Mouse (Mus musculus) mature B cell (primary cell): ENCODE results near the gene Dock1.

Experiments used
- in situ Hi-C: fragments of 300-500 bp; cut with MboI; formaldehyde crosslinking; loops from 2 replicates; pipeline ENCODE4 v1.14.3; 2019

Dock1 gene

GRCm38 (mm10) chr7:134670312-134671002 is at the start of gene Dock1:
Dock1 (plus strand) TSS chr7:134670654.
- in situ Hi-C loops: no loop called here

- in situ Hi-C loops: no loop called here
Measured at GRCm38 (mm10) chr7:134627906-134628305, 42.5 kb upstream of the Dock1 start.

- in situ Hi-C loops: no loop called here
Measured at GRCm38 (mm10) chr7:134650246-134650830, 20.1 kb upstream of the Dock1 start.

DNA sequence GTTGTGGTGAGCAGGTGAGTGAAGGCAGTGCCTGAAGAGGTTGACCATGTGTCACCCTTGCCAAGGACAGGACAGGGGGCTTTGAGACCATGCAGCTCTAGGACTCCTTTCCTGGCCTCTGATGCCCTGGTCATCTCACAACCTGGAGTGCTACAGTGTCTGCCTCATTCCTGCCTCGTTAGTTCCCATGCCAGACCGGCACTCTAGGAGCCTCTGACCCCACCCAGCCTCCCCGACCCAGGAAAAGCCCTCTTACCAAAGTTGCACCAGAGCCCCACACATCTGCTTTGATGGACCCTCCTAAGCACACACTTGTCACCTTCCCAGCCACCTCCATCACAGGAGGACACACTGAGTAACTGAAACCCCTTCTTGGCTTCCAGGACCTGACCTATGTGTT is 19.4 kb upstream of the Dock1 start:
- in situ Hi-C loops: no loop called here

- in situ Hi-C loops: no loop called here
Measured at GRCm38 (mm10) chr7:134663241-134663640, 7.2 kb upstream of the Dock1 start.

DNA sequence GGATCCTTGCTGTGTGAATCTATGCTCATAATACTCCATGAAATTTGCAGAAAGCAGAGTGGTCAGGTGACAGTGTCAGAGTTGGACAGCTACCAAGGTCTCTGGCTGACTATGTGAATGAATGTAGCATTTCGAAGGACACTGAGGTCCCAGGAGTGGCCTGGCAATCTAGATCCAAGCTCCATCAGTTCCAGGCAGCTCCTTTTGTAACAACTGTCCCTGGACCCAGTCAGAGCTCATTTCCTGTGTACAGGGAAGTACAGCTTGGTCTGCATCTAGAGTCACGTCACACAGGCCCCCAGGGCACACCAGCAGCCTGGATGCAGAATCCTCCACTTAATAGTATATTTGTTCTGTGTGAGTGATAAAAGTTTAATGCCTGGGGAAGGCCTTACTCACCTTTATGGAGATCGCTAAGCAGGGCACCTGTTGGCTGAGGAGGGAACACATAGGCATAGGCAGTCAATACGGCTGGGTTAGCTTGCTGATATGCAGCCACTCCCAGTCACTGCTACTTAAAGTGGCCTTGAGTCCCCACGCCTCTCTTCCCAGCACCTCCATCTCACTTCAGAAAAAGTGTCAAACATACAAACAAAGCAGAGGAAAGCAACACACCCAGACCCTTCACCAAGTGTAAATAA is 4.7 kb upstream of the Dock1 start:
- in situ Hi-C loops: no loop called here

DNA sequence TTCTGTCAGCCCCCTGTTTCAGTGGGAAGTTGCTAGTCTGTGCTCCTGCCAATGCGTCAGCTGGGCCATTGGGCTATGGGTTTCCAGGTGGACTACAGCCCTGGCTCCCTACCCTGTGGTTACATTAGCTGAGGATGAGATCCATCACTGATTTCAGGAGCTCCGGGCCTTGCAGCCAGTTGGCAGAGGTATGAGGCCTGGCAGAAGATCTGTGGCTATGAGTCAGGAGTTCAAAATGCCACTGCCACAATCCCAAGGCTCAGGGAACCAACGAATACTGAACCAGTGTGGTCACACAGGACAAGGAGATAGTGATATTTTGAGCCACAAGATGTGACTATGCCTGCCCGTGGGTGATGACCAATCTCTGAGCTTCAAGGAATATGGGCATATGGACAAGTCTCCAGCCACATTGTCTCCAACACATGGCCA is 3.2 kb upstream of the Dock1 start:
- in situ Hi-C loops: no loop called here

DNA sequence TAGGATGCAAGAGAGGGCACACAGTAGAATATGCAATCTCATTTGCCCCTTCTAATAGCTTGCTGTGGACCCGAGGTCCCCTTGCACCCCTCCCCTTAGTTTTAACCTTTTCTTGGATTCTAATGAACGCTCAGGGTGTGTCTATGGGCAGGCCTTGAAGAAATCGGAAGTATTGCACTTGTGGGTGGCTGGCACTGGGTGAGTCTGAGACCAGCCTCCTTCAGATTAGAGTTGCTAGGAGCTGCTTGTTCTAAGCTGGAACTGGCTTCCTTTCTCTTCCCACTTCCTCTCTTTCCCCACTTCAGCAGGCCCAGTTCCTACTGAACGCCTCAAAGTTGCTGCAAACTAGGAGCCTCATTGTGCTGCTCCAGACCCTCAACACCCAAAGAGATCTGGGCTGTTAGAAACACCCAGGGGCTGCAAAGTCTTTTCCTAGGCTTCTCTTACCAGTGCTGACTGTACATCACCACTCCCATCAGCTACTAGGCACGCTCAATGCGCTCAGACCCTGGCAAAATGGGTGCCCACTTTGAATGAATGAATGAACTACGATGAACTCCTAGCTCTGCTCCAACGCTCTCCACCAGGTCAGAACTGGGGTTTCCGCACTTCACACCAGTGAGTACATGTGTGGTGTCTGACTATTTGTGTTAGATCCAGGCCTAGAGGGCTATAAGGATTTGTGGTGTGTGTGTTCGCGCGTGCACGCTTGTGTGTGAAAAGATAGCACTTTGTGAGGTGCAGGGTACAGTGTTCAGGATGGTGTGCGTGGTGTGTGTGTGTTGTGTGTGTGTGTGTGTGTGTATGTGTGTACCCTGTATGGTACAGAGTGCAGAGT is 761 bp upstream of the Dock1 start:
- in situ Hi-C loops: no loop called here

DNA sequence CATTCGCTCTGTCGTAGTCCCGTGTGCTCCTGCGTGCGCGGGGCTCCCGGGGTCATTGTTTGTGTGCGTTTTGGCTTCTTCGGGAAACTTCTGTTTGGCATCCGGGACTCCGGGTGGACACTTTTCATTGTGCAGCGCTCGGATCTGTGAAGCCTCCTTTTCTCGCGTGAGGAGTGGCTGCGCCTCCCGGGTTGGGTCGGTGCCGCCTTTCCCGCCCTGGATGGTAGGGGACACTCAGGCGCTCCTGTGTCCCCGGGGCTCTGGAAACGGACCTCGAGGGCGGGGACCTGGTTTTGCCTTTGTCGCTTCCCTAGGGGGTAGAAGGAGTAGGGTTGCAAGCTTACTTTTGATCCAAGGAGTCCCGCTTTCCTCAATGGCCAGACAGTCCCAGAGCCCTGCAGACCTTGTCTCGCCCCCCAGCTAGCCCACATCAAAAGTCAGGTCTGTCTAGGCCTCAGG is 578 bp downstream of the Dock1 start:
- in situ Hi-C loops: no loop called here

- in situ Hi-C loops: no loop called here
Measured at GRCm38 (mm10) chr7:134671467-134671901, 1.0 kb downstream of the Dock1 start.

DNA sequence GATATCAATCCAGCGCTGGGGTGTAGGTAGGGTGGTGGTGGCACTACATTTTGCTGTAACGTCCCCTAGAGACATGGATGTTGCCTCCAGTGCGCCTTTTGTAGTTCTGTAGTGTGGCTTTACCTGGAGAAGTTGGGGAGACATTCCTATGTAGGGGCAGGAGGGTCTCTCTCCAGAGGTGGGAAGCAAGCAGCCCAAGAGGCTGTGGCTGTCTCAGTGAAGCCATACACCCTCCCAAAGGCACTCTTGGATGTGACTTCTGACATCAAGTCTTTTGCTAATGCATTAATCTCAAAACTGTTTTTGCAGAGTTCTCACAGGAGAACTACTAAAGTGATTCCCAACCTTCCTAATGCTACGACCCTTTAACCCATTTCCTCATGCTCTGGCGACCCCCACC is 2.7 kb downstream of the Dock1 start:
- in situ Hi-C loops: no loop called here

DNA sequence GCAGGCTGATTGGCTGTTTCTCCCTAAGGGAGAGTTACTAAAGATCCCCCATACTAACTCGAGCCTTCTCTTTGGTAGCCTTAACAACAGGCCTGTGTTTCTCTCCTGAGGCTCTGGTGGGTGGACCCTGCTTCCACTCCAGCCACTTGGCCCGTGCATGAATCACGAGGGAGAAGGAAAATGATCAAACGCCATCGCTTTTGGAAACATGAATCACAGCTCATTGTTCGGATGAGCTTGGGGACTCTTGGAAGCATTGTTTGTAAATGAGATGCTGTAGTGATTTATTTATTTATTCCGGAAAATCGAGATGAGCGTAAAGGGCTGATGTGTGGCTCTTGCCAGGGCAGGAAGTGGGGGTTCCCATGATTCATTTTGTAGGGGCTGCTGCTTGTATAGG is 3.5 kb downstream of the Dock1 start:
- in situ Hi-C loops: no loop called here

DNA sequence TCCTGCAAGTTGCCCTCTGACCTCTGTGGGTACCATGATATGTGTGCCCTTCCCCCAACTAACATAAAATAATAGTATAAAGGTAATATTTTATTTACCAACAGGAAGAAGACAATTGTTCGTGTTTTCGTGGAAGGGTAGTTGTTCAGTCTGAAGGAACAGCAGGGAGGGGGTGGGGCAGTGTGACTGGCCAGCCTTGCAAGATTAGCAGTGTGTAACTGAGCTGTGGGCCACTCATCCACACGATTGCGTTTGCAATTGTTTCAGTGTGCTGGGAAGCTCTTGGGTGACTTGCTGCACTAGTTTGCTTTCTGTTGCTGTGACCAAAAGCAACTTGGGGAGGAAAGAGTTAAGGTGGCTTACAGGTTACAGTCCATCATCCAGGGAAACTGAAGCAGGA is 7.4 kb downstream of the Dock1 start:
- in situ Hi-C loops: no loop called here

DNA sequence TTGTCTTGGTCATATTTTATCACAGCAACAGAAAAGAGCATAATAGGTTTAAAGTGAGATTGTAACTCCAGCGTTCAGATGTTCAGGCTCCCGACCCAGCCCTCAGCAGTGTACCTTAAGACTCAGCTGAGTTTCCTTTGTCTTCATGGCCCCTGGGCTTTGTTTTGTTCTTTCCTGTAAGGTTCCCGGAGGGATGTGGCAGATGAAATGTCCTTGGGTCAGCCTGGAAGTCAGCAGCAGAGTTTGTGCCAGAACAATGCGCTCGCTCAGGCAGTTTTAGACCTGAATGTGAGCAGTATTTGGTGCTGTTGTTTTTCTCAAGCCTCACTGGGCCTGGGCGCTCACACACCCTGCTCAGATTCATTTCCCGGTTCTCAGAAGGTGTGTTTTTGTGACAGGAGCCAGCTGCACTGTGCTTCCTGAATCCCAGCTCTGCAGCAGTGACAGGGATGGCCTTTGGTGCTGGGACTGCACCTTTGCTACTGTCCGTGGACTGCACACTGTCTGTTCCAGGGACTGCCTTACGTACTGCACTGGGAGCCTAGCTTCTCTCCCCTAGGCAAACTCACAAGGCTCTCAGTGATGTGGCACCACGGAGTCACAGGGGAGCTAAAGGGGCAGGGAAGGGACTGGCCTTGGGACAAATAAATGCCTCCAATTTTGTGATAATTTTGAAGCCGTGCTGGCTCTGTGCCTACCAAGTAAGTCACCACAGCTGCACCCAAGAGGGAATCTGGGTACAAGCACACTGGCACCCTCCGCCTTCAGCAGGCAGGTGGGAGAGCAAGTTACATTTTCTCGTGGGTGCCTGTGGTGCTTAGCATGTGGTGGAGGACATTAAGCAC is 9.1 kb downstream of the Dock1 start:
- in situ Hi-C loops: no loop called here

GRCm38 (mm10) chr7:134680161-134680560 is 9.7 kb downstream of the Dock1 start:
- in situ Hi-C loops: no loop called here

GRCm38 (mm10) chr7:134681729-134682527 is 11.5 kb downstream of the Dock1 start:
- in situ Hi-C loops: no loop called here

DNA sequence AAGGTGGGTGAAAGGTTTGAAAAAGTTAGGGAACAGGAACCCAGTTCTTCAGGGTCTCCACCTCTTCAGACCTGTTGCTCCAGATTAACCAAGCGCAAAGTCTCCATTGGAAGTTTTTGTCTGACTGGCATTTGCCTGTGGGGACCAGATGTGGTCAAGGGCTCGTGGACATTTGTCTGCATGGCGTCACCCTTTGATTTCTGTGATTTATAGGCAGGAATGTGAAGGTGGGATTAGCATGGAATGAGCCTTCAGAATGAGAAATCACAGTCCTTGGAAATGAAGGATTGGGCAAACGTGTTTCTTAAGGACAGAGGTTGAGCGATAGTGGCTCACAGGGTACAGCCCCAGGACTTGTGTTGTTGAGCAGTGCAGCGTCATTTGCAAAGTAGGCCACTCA is 17.9 kb downstream of the Dock1 start:
- in situ Hi-C loops: no loop called here

GRCm38 (mm10) chr7:134690118-134690517 is 19.7 kb downstream of the Dock1 start:
- in situ Hi-C loops: no loop called here

GRCm38 (mm10) chr7:134690806-134691205 is 20.4 kb downstream of the Dock1 start:
- in situ Hi-C loops: no loop called here

DNA sequence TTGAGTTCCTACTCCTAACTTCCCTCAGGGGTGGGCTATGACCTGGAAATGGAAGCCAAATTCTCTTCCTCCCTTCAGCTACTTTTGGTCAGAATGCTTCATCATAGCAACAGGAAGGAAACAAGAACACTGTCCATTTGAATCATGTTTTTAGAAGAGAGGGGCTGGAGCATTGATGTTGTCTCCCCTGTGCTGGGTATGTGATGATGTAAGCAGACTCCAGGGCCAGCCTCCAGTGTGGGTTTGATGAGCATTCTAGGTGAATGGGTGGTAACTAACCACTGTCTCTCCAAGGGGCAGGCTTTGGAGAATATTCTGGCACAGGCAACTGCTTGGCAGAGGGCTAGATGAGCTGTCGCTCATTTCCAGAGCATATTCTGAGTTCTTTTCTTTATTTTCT is 22.9 kb downstream of the Dock1 start:
- in situ Hi-C loops: no loop called here

DNA sequence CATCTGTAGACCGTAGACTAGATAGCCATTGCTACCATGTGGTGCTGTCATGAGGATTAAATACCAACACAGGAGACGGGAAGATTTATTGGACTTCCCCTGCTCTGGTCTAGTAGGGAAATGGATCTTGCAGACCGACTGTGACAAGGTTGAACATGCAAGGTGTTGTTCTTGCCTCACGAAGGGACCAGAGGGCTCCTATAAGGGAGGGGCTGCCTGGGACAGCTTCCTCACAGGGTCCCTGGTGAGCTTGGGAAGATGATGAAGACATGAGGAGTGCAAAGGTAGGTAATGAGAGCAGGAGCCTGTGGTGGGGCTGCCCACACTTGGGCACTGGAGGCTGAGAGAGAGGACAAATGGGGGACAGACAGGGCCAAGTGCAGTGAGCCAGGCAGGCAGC is 25.0 kb downstream of the Dock1 start:
- in situ Hi-C loops: no loop called here
